Mouse (Mus musculus) left cerebral cortex, adult 9 months (tissue): ENCODE results near the gene Plch2.
"Not testable (repeated sequence)": the region's sequence is repeated elsewhere in the genome, so short reads cannot be mapped to it uniquely, and the experiment has no call there.

ENCODE experiments used
- DNase-seq, 2 experiments: peaks; one replicate each; pipeline ENCODE4 v3.0.0; 2022; ENCODE audit warnings: low spot score in 2 of 2

Plch2 gene

DNA sequence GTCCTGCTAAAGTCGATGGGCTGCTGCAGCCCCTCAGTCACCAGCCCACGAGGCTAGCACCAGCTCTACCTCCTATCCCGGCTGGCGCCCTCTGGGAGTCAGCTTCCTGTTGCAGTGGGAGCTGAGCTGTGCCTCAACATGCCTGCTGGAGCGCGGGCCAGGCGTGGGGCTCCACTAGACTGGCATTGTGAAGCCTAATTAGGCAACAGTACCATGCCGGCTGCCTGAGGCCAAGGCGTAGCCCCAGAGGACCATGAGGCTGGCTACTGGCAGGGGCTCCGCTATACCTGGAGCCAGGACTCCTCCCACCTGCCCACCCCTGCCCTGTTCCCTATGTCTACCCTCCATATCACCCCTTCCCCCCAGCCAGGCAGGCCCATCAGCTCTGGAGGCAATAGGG, at the start of gene Plch2:
Gene Plch2 (minus strand): TSS at position 61 of the 400 bp plus-strand sequence.
- no peak for DNase-seq

DNA sequence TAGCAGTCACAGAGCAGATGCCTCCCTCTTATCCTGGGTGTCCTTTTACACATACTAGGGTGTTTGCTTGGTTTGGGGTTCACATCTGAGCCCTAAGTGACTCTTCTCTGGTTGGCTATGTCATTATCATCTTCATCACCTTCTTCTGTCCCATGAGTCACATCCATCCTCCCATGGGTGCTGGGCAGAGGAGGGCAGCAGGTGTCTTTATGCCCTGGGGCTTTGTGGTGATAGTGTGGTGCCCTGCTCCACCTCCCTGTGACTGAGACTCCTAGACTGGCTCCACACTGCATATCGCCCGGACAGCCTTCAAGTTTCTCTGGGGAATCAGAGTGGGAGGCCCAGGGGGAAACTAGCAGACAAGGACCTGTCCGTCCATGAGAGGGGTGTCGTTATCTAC, 42.0 kb upstream of the Plch2 start:
- no peak for DNase-seq

DNA sequence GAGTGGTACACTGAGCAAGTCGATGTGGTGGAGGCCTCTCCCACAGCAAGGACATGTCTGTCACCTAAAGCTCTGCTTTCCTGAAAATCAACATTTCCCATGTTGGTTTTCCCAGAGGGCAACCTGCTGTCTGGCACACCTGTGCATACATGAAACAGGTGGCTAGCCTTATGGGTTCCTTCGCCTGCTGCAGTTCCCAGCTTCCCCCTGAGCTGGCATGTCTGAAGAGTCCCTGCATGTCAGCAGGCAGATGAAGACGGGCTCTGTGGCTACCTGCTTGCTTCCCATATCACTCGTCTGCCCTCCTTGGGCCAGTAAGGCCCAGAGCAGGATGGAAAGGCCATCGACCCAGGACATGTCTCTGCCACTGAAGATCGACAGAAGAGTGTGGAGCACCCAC, 40.9 kb upstream of the Plch2 start:
- DNase-seq, result no peak

DNA sequence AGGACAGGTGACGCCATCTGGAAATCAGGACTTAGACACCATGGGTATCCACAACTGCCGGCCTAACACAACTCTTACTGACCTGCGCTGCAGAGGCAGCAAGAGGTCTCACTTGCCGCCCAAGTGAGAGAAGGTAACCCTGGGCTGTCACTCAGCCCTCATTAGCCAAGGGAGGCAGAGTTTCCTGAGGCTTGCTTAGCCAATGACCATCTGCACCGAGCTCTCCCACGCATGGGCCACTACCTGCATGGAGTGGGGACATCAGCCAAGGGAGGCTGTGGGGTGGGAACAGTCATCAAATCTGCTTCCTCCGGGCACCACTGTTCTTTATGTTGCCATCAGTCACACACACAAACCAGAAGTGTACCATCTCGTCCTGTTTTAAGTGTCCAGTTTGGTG, 39.4 kb upstream of the Plch2 start:
- no peak for DNase-seq

DNA sequence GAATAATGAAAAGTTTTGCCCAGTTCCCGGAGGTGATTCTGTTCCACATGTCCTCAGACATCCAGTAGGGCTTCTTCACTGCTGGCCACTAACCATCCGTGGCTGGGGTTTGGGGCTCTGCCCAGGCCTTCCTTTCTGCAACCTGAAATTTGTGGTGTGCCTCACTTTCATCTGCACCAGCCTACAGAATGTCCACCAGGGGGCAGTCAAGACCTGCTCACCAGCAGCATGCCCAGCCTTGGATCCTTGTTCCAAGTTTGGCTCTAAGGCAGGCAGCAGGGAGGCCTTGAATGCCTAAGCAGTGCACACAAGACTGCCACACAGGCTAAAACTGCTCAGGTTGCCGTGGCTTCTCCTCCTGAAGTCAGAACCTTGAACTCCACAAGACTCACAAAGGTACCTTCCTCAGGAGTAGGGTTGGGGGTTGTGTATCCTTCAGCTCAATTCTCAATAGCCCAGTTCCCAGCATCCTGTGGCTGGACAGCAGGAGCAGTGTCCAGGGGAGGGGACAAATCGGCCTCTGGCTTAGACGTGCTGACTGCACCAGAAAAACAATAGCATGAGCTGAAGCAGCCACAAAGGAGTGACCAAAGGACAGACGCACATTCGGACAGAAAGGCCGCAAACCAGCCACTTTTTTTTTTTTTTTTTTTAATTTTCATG, 38.8 kb upstream of the Plch2 start:
- peak; percentile 65 to 91 for DNase-seq

DNA sequence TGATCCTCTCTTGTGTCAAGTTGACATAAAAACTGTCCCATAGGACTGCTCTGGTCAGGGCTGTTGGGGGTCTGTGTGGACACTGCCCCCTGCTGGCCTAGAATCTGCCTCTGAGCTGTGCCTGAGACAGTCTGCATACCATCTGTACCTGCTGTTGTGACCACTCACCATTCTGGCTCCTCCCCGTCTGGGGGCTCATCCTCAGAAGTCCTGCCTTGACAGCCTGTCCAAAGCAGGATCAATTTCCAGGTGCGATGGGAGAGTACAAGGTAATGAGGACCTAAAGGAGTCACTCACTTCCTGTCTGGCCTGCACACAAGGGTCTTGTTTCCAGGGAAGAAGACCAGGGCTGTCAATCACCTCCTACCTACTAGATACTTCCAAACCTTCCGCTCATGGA, 38.0 kb upstream of the Plch2 start:
- DNase-seq, result no peak

DNA sequence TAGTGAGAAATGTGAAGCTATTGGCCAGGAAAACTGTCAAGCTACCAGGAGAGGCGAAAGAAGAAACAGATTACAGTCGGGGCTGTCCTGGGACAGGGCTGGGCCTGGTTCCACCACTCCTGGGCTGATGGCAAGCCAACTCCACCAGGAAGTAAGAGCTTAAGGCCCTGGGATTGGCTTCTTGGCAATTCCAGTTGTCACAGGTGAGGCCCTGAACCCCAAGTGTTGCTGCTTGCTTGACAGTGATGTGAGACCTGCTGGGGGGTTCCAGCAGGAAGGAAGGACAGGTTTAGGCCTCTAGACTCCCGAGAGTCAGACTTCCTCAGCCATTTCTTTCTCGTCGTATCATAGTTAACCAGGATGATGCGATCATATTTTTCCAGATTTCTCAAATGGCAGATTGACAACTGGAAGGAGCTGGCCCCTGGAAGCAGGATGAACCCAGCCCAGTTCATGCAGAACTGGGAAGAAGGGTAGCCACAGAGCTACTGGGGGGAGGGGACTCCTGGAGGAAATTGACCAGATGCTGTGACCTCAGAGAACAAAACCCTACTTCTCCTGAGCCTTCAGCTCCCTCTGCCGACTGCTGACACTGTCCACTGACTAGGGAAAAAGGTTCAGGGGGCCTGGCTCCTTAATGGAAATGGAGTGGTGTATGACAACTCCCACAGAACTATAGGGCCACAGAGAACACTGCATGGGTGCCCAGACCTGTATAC, 37.0 kb upstream of the Plch2 start:
- no peak for DNase-seq

DNA sequence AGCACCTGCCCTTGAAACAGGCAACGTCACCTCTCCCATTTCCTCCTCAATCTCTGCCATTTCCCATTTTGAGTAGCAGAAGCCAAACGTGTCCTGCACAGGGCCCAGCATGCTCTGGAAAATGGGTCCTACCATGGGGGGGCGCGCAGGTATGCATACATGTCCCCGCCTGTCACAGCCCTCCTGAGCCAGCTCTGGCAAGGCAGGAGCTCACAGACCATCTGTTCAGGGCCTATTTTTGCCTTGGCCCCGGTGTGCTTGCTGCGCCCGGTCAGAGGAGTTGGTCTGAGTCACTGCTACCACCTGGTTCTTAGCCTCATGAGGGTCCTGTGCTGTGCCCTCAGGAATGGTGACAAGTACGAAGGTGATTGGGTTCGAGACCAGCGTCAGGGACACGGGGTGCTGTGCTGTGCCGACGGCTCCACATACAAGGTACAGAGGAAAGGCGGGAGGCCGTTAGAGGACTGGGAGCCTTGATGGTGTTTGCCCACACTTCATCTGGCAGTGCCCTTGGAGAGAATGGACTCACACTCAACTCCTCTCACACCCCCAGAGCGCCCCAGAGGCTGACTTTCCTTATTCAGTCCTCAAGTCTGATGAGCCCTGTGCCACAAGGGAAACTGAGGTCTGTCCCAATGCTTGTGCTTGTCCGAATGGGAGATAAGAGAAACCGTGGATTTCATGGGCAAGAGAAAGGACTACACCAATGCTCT, 36.3 kb upstream of the Plch2 start:
- no peak for DNase-seq

DNA sequence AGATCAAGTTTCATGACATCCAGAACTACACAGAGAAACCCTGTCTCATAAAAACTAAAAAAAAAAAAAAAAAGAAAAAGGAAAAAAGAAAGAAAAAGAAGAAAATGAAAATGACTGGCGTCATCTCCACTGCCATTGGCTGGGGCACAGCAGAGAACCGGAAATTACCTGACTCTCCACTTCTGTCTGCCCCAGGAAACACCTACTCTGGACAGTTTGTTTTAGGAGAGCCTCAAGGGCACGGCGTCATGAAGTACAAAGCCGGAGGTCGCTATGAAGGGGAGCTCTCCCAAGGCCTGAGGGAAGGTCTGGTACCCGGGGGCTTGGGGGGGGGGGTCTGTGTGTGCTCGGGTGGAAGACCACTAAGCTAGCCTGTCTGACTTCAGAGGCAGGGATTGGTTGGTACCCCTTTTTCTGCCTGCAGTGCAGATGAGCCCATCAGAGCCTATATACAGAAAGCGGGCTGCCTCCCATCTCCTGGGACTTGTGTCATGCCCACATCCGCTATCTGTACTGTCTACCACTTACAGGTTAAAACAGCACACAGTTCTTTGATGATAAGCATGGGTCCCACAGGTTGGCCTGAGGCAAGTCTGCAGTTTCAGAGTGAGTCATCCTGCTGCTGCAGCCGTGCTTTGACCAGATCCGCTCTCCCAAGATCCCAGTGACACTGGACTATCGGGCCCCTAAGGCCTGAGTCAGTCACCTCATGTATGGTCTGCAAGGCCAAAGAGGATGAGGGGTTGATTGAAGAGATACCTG, 34.3 kb upstream of the Plch2 start:
- no peak for DNase-seq

DNA sequence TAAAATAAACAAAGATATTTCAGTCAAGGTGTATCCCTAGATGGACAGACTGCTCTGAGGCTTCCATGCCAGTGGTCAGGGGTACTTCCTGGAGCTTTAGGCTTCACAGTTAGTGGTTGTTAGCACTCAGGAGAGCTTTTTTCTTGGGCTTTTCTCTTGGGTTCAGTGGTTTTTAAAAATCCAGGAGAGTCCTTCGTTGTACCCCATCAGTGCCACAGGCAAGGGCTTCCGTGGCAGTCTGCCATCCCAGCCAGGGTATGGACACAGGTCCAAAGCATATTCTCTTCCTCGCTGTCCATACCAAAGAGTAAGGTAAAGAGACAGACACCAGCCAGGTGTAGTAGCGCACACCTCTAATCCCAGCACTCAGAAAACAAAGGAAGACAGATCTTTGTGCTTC, 33.6 kb upstream of the Plch2 start:
- DNase-seq, result no peak

DNA sequence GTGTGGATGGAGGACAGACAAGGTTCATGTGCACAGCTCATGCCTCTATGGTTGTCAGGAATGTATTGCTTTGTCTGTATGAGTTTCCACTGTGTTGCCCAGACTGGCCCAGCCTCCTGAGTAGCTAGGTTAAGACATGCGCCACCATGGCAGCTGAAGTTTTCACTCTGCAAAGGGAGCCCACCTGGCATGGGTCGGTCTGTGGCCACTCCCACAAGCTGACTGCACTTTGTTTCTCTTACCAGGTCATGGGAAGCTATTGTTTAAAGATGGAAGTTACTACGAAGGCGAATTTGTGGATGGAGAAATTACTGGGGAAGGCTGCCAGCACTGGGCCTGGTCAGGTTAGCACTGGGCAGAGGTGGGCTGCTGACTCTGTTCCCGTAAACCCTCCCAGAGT, 32.7 kb upstream of the Plch2 start:
- no peak for DNase-seq

DNA sequence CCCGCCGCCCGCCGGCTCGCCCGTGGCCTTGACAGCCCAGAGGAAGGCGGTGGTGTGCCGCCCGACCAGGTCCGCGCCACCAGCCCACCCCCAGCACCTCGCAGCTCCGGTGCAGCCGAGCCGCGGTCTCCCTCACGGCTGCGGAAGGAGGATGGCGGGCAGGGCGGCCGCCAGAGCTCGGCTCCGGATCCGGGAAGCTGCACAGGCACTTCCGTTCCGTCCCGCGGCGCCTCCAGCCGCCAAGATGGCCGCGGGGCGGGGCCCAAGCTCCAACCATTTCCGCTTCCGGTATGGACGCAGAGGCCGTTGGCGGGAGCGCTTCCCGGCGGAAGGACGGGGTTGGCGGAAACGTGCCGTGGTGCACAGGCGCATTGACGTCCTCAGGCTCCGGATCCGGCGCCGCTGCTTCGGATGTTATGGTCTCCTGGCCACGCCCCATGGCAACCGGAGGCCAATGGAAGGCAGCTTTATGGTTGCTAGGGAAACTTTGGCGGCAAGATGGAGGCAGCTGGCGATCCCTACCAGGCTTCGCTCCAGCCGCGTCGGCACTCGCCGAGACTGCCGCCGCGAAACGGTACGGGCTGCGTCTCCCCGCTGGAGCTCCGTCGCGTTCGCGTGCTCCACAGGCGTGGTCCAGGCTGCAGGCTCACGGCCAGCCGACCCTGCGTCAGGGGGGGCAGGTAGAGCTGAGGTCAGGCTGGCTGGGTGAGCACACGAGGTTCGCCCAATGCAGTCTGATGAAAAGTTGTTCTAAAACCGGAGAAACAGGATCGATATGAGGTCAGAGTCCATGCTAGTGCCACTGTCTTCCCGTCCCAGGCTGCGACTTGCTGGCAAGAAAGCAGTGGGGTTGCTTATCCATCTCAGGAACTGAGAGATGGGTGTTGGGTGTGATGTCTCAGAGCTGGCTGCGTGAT, 29.8 kb upstream of the Plch2 start, which contains the start of the genes Rer1 and Morn1:
Gene Rer1 (minus strand): TSS at position 275 of the 917 bp plus-strand sequence.
Gene Morn1 (plus strand): TSS at position 470 of the 917 bp plus-strand sequence.
- peak; percentile 98 to 100 for DNase-seq

DNA sequence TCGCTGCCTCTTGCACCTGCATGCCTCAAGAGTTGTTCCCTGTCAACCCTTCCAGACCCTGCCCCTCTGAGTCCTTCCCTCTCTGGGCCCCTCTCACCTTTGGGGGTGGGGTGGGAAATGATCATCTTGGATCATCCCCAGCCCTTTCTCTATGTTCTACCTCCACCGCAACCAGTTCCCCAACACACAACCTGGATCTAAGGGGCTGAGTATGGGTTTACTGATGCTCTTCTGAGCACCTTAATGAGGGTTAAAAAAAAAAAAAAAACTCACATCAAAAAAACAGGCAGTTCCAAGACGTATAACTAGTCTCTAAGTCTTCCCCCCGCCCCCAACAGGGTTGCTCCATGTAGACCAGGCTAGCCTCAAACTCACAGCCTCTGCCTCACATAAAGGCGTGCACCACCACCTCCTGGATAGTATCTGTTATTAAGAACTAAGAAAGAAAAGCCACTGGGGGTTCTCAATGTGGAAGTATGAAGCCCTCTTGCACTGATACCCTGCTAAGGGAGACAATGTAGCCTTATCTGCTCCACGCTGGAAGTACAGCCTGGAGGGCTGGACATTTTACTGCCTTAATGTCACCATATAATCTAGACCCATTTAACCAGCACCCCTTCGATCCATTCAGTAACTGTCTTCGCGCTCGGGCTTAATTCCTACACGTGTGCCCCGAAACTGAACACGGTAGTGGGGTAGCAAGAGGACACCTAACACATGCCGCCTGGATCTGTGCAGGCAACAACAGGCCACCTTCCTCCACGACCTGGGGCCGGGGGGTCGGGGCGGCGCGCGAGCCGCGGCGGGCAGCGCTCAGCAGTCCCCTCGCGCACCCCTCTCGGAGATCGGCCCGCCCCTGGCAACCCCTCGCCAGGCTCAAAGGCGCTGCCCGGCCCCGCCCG, 28.9 kb upstream of the Plch2 start:
- DNase-seq, result no peak

DNA sequence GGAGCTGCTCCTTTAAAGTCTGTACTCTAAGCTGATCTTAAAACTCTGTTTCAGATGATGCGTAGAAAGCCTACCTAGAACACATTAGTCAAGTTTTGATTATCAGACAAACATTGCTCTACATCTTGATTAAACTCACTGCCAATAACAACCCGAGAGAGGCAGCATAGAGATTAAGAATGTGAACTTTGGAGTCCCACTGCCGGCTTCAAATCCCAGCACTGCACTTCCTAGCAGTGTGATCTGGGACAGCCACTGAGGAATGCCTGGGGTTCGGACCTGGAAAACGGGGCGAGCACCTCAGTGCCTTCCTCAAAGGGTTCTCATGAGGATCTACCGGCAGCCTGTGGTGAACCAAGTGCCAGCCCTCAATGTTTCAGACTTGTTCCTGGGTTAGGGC, 27.8 kb upstream of the Plch2 start:
- no peak for DNase-seq

DNA sequence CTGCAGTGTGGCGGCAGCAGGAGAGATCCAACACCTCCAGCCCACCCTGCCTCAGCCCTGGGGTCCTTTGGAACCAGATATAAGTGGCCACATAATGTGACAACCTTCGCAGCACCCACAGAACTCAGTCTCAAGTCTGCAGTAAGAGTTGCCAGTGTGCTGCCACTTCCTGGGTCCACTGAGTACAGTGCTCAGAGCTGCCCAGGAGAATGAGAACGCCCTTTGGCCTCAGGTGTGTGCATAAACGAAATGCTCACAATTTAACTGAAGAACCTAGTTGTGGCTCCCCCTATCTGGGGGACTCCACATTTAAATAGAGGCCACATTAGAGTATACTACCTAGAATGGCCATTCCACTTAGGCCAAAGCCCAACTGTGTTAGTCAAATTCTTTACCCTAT, 27.0 kb upstream of the Plch2 start:
- DNase-seq, result no peak

DNA sequence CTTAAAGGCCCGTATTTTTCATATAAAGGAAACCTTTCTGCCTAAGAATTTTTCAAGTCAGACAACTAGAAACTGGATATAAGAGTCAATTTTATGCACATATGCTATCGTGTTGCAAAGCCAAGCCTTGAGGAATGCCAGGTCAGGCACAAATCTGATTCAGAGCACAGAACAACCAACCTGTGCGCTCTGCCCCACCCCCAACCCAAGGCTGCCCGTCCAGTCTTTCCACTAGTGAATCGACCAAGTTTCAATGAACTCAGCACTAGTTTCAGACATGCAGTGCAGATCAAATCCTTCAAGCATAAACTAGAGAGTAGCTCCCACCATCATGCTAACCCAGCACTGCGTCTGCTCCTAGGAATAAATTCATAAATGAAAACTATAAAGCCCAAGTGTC, 23.1 kb upstream of the Plch2 start:
- DNase-seq, result no peak

DNA sequence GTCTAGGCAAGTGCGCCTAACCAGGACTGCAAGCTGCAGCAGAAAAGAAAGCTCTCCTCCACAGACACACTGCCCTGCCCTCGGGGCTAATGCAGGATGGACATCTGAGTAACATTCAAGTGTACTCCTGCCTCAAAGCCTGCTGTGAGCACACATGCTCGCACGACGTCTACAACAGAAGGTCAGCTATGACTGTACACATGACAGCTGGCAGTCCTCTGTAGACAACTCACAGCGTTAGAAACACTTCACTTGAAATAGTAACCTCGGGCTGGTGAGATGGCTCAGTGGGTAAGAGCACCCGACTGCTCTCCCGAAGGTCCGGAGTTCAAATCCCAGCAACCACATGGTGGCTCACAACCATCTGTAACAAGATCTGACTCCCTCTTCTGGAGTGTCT, 22.2 kb upstream of the Plch2 start:
- DNase-seq, result not testable (repeated sequence)

DNA sequence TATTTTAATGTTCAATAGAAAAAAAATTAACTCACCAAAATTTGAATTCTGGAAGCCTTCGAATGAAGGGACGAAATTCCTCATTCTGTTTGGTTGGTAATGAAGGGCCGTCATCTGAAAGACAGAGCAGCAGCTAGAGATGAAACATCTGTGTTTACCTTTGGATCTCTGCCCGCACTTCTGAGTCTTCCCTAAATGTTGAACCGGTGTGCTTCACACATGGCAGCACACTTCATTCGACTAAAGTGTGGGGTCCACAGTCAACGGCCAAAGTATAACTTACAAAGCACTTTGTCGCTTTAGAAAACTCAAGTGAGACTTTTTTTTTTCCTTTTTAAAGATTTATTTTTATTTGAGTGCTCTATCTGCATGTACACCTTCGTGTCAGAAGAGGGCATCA, 20.1 kb upstream of the Plch2 start:
- no peak for DNase-seq

DNA sequence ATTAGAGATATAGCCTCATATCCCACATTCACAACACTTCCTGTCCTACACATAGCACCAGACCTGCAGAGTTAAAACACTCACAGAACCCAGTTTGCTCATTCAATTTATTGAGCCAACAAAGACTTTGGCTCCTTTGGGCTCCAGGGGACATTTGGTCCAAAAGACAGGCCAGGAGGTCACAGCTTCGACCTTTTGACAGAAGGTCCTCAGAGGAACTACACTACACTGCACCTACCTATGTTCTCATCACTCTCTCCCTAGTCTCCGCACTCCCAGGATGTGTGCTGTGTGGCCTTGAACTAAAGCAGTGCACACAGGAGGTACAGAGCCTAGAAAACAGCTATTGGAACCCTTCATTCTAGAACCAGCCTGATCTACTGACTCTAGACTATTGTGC, 19.2 kb upstream of the Plch2 start:
- no peak for DNase-seq

DNA sequence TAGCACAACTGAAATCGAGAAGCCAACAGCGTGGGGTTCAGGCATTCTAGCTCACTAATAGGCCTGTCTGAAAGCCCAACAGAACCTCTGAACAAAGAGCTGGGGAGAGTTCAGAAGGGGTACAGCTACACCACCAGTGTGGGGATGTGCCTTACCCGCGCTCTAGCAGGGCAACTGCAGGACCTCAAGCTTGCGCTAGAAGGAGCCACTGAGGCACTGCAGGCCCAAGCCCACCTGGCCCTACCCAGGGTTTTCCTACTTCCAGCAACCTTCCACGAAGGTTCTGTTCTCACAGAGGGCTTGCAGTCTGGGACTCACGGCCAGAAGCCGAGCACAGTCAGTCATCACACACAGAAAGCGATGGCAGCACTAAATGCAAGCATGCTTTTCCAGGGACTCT, 18.6 kb upstream of the Plch2 start:
- DNase-seq, result no peak
